Mouse (Mus musculus): ENCODE measurements at regions not wholly inside any gene's neighbourhood (a gene's known extent, or its start where the extent isn't known, plus 50 kb on each side); places are given as distances from the start of the nearest gene placed in this dataset.

- no peak for DNase-seq (ENCODE audit: low spot score in 2 of 2)
Observed at GRCm38 (mm10) chr10:96499274-96499673, 117.5 kb upstream of the Btg1 start.

- DNase-seq (ENCODE audit: low spot score in 2 of 2) = no peak
Observed at GRCm38 (mm10) chr10:96502090-96502728, 114.6 kb upstream of the Btg1 start.

- DNase-seq (ENCODE audit: low spot score in 2 of 2) = no peak
Observed at GRCm38 (mm10) chr10:96502736-96503135, 114.1 kb upstream of the Btg1 start.

- no peak for DNase-seq (ENCODE audit: low spot score in 2 of 2)
Observed at GRCm38 (mm10) chr10:96504340-96504739, 112.5 kb upstream of the Btg1 start.

GRCm38 (mm10) chr10:96515164-96515922, 101.5 kb upstream of the Btg1 start:
- DNase-seq (ENCODE audit: low spot score in 2 of 2) = no peak

GRCm38 (mm10) chr10:96515923-96516258, 100.9 kb upstream of the Btg1 start:
- no peak for DNase-seq (ENCODE audit: low spot score in 2 of 2)

- no peak for DNase-seq (ENCODE audit: low spot score in 2 of 2)
Observed at GRCm38 (mm10) chr10:96519411-96519810, 97.4 kb upstream of the Btg1 start.

- DNase-seq (ENCODE audit: low spot score in 2 of 2) = no peak
Observed at GRCm38 (mm10) chr10:96520995-96521760, 95.6 kb upstream of the Btg1 start.

- no peak for DNase-seq (ENCODE audit: low spot score in 2 of 2)
Observed at GRCm38 (mm10) chr10:96523967-96524801, 92.6 kb upstream of the Btg1 start.

- no peak for DNase-seq (ENCODE audit: low spot score in 2 of 2)
Observed at GRCm38 (mm10) chr10:96527864-96528263, 88.9 kb upstream of the Btg1 start.

- DNase-seq (ENCODE audit: low spot score in 2 of 2) = no peak
Observed at GRCm38 (mm10) chr10:96534547-96535124, 82.2 kb upstream of the Btg1 start.

GRCm38 (mm10) chr10:96535461-96535860, 81.3 kb upstream of the Btg1 start:
- DNase-seq (ENCODE audit: low spot score in 2 of 2) = no peak

GRCm38 (mm10) chr10:96540828-96541227, 76.0 kb upstream of the Btg1 start:
- DNase-seq (ENCODE audit: low spot score in 2 of 2) = no peak

GRCm38 (mm10) chr10:96545312-96545711, 71.5 kb upstream of the Btg1 start:
- DNase-seq (ENCODE audit: low spot score in 2 of 2) = no peak

GRCm38 (mm10) chr10:96545761-96546388, 70.9 kb upstream of the Btg1 start:
- DNase-seq (ENCODE audit: low spot score in 2 of 2) = no peak

- DNase-seq (ENCODE audit: low spot score in 2 of 2) = no peak
Observed at GRCm38 (mm10) chr10:96549651-96550050, 67.2 kb upstream of the Btg1 start.

- DNase-seq (ENCODE audit: low spot score in 2 of 2) = peak; percentile 3 to 16
Observed at GRCm38 (mm10) chr10:96550266-96550665, 66.5 kb upstream of the Btg1 start.

- no peak for DNase-seq (ENCODE audit: low spot score in 2 of 2)
Observed at GRCm38 (mm10) chr10:96557336-96557735, 59.5 kb upstream of the Btg1 start.

- no peak for DNase-seq (ENCODE audit: low spot score in 2 of 2)
Observed at GRCm38 (mm10) chr10:96565343-96565742, 51.5 kb upstream of the Btg1 start.
